Mouse (Mus musculus): Measurements from ENCODE around the gene Myof. TPM values are rescaled to one million over a fixed set of nuclear protein-coding genes. Genes with fewer than 3 reads are reported as not detected.

The Myof gene
- polyA plus RNA-seq, 1 experiment: 228 TPM

DNA sequence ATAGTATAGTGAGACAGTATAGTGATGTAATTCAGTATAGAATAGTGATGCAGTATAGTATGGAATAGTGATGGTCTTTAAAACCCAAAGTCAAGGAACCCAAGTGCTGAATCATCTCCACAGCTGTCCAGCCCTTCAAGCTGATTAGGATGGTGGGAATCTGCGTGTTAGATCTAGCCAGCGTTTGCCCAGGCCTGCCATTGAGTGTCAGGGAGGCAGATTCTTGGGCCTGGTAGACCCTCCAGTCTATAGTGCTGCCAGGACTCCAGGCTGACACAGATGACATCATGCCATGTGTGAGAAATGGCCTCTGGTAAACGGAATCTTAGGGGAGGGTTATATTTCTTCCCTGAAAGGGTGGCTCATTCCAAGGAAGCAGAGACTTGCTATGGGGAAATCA lies 49.1 kb downstream of the Myof start:
- Histone ChIP-seq H3K4me1 (ENCODE audit: control insufficient read depth, insufficient read depth, low read length) (peaks cover 8% of the 10 kb centered on the region), H3K4me3 (ENCODE audit: insufficient read depth, low read length) (no peak overlapping the region), H3K27ac (ENCODE audit: insufficient read depth, low read length) (no peak overlapping the region)
- no peak for TF ChIP-seq POLR2A (IDR thresholded peaks at IDR 0.05; ENCODE audit: low read depth, low read length)

DNA sequence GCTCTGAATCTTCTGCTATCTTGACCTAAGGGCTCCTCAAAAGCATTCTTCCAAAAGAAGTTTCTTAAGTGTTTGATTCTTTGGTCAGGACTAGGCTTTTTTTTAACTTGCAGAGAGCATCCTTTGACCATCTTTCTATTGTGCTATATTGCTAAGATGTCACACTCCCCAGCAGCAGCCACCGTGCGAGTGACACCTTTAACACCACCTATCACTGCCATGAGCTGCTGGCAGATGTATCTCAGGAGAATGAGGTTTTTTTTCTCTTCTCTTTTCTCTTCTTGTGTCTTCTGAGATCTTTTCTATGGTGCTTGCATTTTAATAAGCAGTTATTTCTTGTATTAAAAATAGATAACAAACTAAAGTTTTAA lies 51.2 kb downstream of the Myof start:
- H3K4me3 ChIP-seq (ENCODE audit: insufficient read depth, low read length): no peak overlapping the region
- TF ChIP-seq CTCF (IDR thresholded peaks at IDR 0.05; ENCODE audit: borderline replicate concordance, insufficient read depth, low read length) (no peak), POLR2A (IDR thresholded peaks at IDR 0.05; ENCODE audit: low read depth, low read length) (no peak)
- peaks cover 8% of the 10 kb centered on the region for H3K4me1 ChIP-seq (ENCODE audit: control insufficient read depth, insufficient read depth, low read length)
- no peak overlapping the region for H3K27ac ChIP-seq (ENCODE audit: insufficient read depth, low read length)

DNA sequence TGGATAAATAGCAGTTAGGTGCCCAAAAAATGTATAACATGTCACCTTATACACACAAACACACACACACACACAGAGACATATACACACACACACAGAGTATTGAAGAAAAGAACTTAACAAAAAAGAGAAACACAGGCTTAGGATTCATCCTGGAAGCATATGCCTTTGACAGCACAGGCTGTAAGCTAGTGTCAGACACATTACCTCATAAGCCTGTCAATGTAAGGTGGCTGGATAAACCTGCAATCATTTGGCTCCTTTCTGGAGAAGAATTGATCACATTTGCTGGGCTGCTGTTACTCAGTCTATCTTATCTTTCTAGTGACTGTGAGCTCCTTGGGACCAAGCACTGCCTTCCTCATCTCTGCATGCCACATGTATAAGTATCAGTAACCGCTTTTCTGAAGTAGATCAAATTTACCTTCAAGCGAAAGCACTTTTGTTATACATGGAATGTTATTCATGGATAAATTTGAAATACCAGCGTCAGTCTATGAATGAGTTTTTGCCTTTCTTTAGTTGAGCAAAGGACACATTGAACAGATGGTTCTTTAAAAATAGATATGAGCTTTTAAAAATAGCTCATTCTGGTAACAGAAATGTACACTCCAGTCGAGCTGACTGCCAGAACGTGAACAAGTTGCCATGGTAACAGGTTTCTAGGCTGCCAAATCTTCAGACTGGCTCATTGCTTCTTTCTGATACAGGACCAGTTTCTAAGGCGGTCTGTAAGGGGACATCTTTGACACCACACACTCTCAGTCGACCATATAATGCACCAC lies 51.8 kb downstream of the Myof start:
- H3K27ac ChIP-seq (ENCODE audit: insufficient read depth, low read length): peak overlapping the region; percentile 53
- no peak for TF ChIP-seq POLR2A (IDR thresholded peaks at IDR 0.05; ENCODE audit: low read depth, low read length)
- TF ChIP-seq CTCF (IDR thresholded peaks at IDR 0.05; ENCODE audit: borderline replicate concordance, insufficient read depth, low read length): no peak
- H3K4me3 ChIP-seq (ENCODE audit: insufficient read depth, low read length): no peak overlapping the region
- H3K4me1 ChIP-seq (ENCODE audit: control insufficient read depth, insufficient read depth, low read length): peaks cover 8% of the 10 kb centered on the region

DNA sequence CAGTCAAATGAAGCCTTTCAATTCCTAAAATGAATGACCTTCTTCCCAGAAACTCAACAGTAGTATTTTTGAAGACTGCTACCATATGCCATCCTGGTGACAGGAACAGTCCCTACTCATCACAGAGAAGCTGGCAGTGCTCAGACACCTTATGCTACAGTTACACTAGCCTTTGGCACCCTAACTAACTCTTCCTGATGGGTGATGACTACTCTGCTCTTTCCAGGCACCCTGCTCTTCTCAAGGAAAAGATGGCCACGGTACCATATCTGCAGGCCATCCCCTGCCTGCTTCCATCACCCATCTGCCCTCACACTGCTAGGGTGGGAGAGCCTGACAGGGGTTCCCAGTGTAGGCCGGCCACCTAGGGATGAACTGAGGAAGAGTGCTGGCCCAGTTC lies 53.4 kb downstream of the Myof start:
- no peak overlapping the region for H3K27ac ChIP-seq (ENCODE audit: insufficient read depth, low read length)
- TF ChIP-seq CTCF (IDR thresholded peaks at IDR 0.05; ENCODE audit: borderline replicate concordance, insufficient read depth, low read length): no peak
- TF ChIP-seq POLR2A (IDR thresholded peaks at IDR 0.05; ENCODE audit: low read depth, low read length): no peak
- H3K4me1 ChIP-seq (ENCODE audit: control insufficient read depth, insufficient read depth, low read length): peaks cover 8% of the 10 kb centered on the region
- H3K4me3 ChIP-seq (ENCODE audit: insufficient read depth, low read length): no peak overlapping the region

DNA sequence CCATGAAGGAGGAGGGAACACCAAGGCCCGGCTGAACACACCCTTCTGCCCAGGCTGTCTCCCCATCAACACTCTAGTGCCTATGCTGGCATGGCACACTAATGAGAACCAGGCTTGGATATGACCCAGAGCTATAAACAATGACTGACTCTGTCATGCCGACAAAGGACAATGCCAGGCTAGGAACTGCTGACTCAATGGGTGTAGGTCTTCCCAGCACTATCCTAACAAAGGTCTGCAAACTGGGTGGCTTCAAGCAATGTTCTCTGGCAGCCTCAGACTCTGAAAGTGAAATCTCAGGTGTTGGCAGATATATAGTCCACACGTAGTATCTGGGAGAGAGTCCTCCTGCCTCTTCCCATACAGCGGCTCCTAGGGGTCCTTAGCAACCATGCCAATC lies 55.2 kb downstream of the Myof start:
- H3K4me1 ChIP-seq (ENCODE audit: control insufficient read depth, insufficient read depth, low read length): peaks cover 8% of the 10 kb centered on the region
- no peak overlapping the region for H3K27ac ChIP-seq (ENCODE audit: insufficient read depth, low read length)
- TF ChIP-seq POLR2A (IDR thresholded peaks at IDR 0.05; ENCODE audit: low read depth, low read length): no peak
- TF ChIP-seq CTCF (IDR thresholded peaks at IDR 0.05; ENCODE audit: borderline replicate concordance, insufficient read depth, low read length): no peak
- no peak overlapping the region for H3K4me3 ChIP-seq (ENCODE audit: insufficient read depth, low read length)

DNA sequence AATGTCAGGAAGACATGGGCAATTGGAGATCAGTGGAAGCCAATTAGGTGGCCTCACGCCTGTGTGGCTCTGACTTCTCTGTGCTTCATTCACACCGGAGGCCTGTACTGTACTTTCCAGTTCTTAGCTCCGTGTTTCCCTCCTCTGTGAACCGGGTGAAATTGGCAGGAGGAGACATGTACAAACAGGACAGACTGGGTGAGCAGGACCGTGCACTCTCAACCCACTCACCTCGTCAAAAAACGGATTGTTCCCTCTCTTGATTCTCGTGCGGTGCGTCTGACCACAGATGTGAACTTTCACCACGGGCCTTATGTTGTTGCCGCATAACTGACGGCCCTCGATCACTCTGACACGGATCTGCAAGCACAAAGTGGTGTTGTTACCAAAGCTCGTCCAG lies 57.6 kb downstream of the Myof start:
- TF ChIP-seq POLR2A (IDR thresholded peaks at IDR 0.05; ENCODE audit: low read depth, low read length): no peak
- TF ChIP-seq CTCF (IDR thresholded peaks at IDR 0.05; ENCODE audit: borderline replicate concordance, insufficient read depth, low read length): no peak
- Histone ChIP-seq H3K27ac (ENCODE audit: insufficient read depth, low read length) (no peak overlapping the region), H3K4me1 (ENCODE audit: control insufficient read depth, insufficient read depth, low read length) (no peaks in the 10 kb centered on the region), H3K4me3 (ENCODE audit: insufficient read depth, low read length) (no peak overlapping the region)

DNA sequence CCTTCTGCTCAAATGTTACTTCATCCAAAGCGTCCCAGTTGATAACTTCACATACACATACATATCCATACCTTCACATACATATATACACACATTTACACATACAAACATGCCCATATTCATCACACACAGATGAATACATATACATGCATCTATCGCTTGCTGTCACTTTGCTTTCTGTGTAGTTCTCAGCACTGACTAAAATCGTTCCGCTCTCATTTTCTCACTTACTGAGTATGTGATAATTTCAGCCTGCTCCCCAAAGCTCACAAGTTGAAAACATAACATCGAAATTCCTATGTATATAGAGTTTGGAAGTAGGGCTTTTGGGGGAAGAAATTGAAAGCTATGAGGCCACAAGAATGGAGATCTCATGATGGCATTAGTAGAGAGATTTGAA lies 67.4 kb downstream of the Myof start:
- TF ChIP-seq CTCF (IDR thresholded peaks at IDR 0.05; ENCODE audit: borderline replicate concordance, insufficient read depth, low read length) (no peak), POLR2A (IDR thresholded peaks at IDR 0.05; ENCODE audit: low read depth, low read length) (no peak)
- no peak overlapping the region for H3K4me3 ChIP-seq (ENCODE audit: insufficient read depth, low read length)
- no peak overlapping the region for H3K27ac ChIP-seq (ENCODE audit: insufficient read depth, low read length)
- no peaks in the 10 kb centered on the region for H3K4me1 ChIP-seq (ENCODE audit: control insufficient read depth, insufficient read depth, low read length)

DNA sequence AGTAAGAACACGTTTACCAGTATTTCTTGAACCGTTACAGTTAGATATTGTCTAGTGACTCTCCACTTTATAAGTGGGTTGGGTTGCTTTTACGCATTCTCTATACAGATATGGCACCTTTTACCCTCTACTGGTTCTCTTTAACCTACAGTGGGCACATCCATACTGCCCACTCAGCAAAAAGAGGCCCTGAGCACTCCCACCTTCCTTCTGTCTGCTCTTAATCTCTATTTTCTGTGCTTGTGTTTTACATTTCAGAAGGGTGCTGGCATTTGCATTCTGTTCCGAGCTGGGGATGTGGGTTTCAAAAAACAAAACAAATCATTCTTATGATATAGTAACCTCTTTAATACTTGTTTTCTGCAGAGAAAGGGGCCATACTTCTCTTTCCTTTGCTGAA lies 72.8 kb downstream of the Myof start:
- no peak overlapping the region for H3K4me3 ChIP-seq (ENCODE audit: insufficient read depth, low read length)
- H3K4me1 ChIP-seq (ENCODE audit: control insufficient read depth, insufficient read depth, low read length): no peaks in the 10 kb centered on the region
- H3K27ac ChIP-seq (ENCODE audit: insufficient read depth, low read length): no peak overlapping the region
- TF ChIP-seq CTCF (IDR thresholded peaks at IDR 0.05; ENCODE audit: borderline replicate concordance, insufficient read depth, low read length) (no peak), POLR2A (IDR thresholded peaks at IDR 0.05; ENCODE audit: low read depth, low read length) (no peak)

DNA sequence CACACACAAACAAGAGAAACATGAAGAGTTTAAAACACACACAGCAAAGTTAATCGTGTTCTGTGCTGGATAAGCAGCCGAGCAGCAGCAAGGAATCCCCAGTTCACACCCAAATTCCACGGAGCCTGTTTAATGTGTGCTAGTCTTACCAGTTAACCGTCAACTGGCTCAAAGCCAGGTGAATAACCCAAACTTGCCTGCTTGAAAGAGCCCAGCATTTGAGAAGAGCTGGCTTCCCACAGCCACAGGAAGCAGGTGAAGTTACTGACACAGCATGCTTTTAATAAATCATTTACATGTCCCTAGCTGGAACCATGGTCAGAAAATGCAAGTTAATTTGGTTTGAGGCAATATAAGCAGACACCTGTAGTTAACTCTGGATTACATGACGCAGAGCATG lies 73.4 kb downstream of the Myof start:
- Histone ChIP-seq H3K4me1 (ENCODE audit: control insufficient read depth, insufficient read depth, low read length) (no peaks in the 10 kb centered on the region), H3K4me3 (ENCODE audit: insufficient read depth, low read length) (no peak overlapping the region), H3K27ac (ENCODE audit: insufficient read depth, low read length) (no peak overlapping the region)
- no peak for TF ChIP-seq CTCF (IDR thresholded peaks at IDR 0.05; ENCODE audit: borderline replicate concordance, insufficient read depth, low read length)
- no peak for TF ChIP-seq POLR2A (IDR thresholded peaks at IDR 0.05; ENCODE audit: low read depth, low read length)

DNA sequence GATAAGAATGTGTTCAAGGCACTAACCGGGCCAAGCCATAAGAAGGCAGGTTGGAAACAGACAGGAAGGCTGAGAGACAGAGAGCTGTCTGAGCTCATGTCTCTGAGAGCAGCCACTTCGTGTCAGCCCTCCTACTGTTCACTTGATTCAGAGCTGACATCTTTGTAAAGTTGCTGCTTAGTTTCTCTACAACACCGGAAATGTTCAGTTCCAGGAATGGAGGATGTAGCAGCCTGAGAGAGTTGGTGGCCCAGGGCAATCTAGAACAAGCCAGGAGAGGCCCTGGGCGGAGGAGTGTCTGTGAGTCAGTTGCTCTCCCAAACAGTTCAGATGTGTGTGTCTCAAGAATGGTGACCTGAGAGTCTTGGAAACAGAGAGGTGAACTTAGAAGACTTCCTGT lies 77.5 kb downstream of the Myof start:
- Histone ChIP-seq H3K4me3 (ENCODE audit: insufficient read depth, low read length) (no peak overlapping the region), H3K4me1 (ENCODE audit: control insufficient read depth, insufficient read depth, low read length) (no peaks in the 10 kb centered on the region; the same call in none of the 2 replicates), H3K27ac (ENCODE audit: insufficient read depth, low read length) (no peak overlapping the region)
- TF ChIP-seq CTCF (IDR thresholded peaks at IDR 0.05; ENCODE audit: borderline replicate concordance, insufficient read depth, low read length): no peak
- no peak for TF ChIP-seq POLR2A (IDR thresholded peaks at IDR 0.05; ENCODE audit: low read depth, low read length)

Data from embryonic fibroblast, embryonic 13.5 days (primary cell).